Mouse (Mus musculus): ENCODE results near the gene Klc3.

DNA sequence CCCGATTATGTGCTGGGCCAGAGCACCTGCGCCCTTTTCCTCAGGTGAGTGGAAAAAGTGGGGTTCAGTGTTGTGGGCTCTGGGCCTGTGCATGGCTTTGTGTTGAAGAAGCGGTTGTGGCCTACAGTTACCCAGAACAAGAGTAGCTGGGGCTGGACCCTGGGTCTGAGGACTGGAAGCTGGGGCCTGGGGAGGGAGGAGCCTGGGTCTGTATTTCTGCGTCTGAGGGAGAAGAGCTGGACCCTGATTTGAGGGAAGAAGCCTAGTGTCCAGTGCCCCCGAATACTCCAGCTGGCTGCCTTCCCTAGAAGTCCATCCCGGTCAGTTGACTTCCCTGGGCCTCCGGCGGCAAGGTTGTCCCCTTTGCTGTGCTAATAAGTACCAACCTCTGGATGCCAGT is 53.7 kb downstream of the Klc3 start:
- TF ChIP-seq CTCF (IDR thresholded peaks at IDR 0.05; ENCODE audit: control insufficient read depth, insufficient read depth, low read length): no peak
- TF ChIP-seq POLR2A (IDR thresholded peaks at IDR 0.05; ENCODE audit: borderline replicate concordance, control insufficient read depth, low read depth, low read length): no peak
